Mouse (Mus musculus): ENCODE results near the gene Caly. TPM values are rescaled to one million over a fixed set of nuclear protein-coding genes. Genes with fewer than 3 reads are reported as not detected.

Caly gene
- polyA plus RNA-seq, 1 experiment from 2014 or later, result 1.6 TPM

DNA sequence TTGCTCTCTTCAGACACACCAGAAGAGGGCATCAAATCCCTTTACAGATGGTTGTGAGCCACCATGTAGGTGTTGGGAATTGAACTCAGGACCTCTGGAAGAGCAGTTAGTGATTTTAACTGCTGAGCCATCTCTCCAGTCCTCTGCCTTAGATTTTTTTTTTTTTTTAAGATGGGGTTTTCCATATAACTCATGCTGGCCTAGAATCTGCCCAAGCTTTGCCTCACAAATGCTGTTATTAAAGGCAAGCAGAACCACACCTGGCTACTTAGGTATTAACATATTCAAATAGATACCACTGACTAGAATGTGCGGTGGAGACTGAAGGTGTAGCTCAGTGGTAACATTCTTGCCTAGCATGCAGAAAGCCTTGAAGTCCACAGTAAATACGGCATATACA lies 38.1 kb upstream of the Caly start:
- Histone ChIP-seq H3K4me2 (ENCODE audit: low read depth, low read length) (no peak overlapping the region), H3K4me3 (ENCODE audit: low read depth, low read length) (no peak overlapping the region), H3K9ac (replicated peaks; ENCODE audit: low read length) (no peak overlapping the region), H3K27me3 (ENCODE audit: control insufficient read depth, insufficient read depth, low read length) (no peaks in the 10 kb centered on the region), H3K36me3 (replicated peaks; ENCODE audit: control insufficient read depth, insufficient read depth, low read depth, low read length) (no peaks in the 10 kb centered on the region), H3K4me1 (ENCODE audit: control insufficient read depth, insufficient read depth, low read length) (no peaks in the 10 kb centered on the region), H3K27ac (replicated peaks; ENCODE audit: low read depth, low read length) (no peak overlapping the region), H3K9me3 (replicated peaks; ENCODE audit: control insufficient read depth, low read length) (no peaks in the 10 kb centered on the region)
- 85% methylated on average over 2 of the region's 2 CpGs for WGBS
- ATAC-seq (replicated peaks; ENCODE audit: insufficient number of reproducible peaks, low FRiP score, low TSS enrichment, low read depth) (no peak), DNase-seq (ENCODE audit: low spot score) (no peak)

DNA sequence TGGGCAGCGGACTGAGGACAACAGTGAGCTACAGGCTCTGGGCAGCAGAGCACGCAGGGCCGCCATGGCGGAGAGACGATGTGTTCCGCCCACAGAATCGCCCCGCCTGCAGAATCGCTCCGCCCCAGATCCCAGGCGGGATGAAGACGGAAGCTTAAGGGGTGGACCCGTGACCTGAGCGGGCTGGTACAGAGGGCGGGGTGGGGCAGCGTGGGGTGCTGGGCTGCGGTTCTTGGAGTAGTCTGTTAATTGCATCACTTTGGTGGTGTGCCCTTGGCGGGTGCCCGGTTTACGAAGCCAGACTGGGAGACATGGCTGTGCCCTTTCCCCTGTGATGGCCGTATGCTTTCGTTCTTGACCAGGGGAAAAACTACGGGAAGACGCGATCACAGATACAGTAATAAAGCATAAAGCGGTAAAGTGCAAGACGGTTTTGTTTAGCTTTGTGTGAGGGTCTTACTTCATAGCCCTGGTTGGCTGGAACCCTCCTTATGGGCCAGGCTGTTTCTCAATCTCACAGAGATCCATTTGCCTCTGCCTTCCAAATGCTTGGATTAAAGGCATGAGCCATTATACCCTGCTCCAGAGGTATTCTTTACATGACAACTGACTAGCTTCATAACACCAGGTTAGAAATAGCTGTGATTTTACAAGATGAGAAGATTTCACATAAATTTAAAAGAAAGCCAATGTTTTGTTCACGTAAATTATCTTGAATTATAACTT lies 34.1 kb upstream of the Caly start, which contains the start of gene Echs1:
TSS of gene Echs1 (minus strand) at position 148 of the 726 bp plus-strand sequence.
- peak within 1 kb of the TSS; percentile 36 for H3K27ac ChIP-seq (replicated peaks; ENCODE audit: low read depth, low read length)
- H3K4me1 ChIP-seq (ENCODE audit: control insufficient read depth, insufficient read depth, low read length), result no peaks in the 10 kb centered on the region
- peak within 1 kb of the TSS; percentile 57 for H3K4me3 ChIP-seq (ENCODE audit: low read depth, low read length)
- peak; percentile 94 for ATAC-seq (replicated peaks; ENCODE audit: insufficient number of reproducible peaks, low FRiP score, low TSS enrichment, low read depth)
- no peaks in the 10 kb centered on the region for H3K36me3 ChIP-seq (replicated peaks; ENCODE audit: control insufficient read depth, insufficient read depth, low read depth, low read length)
- H3K27me3 ChIP-seq (ENCODE audit: control insufficient read depth, insufficient read depth, low read length), result no peaks in the 10 kb centered on the region
- peak within 1 kb of the TSS; percentile 74 for H3K9ac ChIP-seq (replicated peaks; ENCODE audit: low read length)
- peak within 1 kb of the TSS; percentile 67 for H3K4me2 ChIP-seq (ENCODE audit: low read depth, low read length)
- H3K9me3 ChIP-seq (replicated peaks; ENCODE audit: control insufficient read depth, low read length), result no peaks in the 10 kb centered on the region
- 4% methylated on average over 28 of the region's 28 CpGs for WGBS
- peak; percentile 89 for DNase-seq (ENCODE audit: low spot score)

GRCm38 (mm10) chr7:140115583-140116328 lies 33.4 kb upstream of the Caly start, which contains the start of gene Paox:
Paox (plus strand) TSS chr7:140115799.
- Histone ChIP-seq H3K4me2 (ENCODE audit: low read depth, low read length) (peak within 1 kb of the TSS; percentile 67), H3K27me3 (ENCODE audit: control insufficient read depth, insufficient read depth, low read length) (no peaks in the 10 kb centered on the region), H3K9ac (replicated peaks; ENCODE audit: low read length) (peak within 1 kb of the TSS; percentile 74), H3K27ac (replicated peaks; ENCODE audit: low read depth, low read length) (peak within 1 kb of the TSS; percentile 36), H3K36me3 (replicated peaks; ENCODE audit: control insufficient read depth, insufficient read depth, low read depth, low read length) (peaks cover 2% of the 10 kb centered on the region; the same call in 1 of the 2 replicates), H3K4me1 (ENCODE audit: control insufficient read depth, insufficient read depth, low read length) (no peaks in the 10 kb centered on the region), H3K9me3 (replicated peaks; ENCODE audit: control insufficient read depth, low read length) (no peaks in the 10 kb centered on the region), H3K4me3 (ENCODE audit: low read depth, low read length) (peak within 1 kb of the TSS; percentile 57)
- 3% methylated on average over 23 of the region's 23 CpGs for WGBS
- DNase-seq (ENCODE audit: low spot score) (peak; percentile 59), ATAC-seq (replicated peaks; ENCODE audit: insufficient number of reproducible peaks, low FRiP score, low TSS enrichment, low read depth) (peak; percentile 61; the same call in 1 of the 2 replicates)

DNA sequence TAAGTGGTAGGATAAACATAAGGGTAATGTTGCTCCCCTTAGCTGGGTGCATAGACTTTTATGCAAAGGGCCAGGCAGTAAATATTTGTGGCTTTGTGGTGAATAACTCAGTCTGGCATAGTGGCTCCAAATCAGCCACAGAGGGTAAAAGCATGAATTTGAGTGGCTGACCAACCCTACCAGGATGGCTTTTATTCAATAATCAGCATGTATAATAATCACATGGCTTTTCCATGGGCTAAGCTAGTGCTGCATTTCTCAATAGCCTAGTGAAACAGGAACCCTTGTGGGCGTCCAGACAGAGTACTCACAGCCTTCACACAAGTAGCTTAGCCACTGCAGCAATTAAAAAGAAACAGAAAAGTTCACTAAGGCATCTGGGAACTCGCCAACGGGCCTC lies 29.6 kb upstream of the Caly start:
- Histone ChIP-seq H3K27me3 (ENCODE audit: control insufficient read depth, insufficient read depth, low read length) (no peaks in the 10 kb centered on the region), H3K9me3 (replicated peaks; ENCODE audit: control insufficient read depth, low read length) (no peaks in the 10 kb centered on the region), H3K4me2 (ENCODE audit: low read depth, low read length) (no peak overlapping the region), H3K9ac (replicated peaks; ENCODE audit: low read length) (no peak overlapping the region), H3K27ac (replicated peaks; ENCODE audit: low read depth, low read length) (no peak overlapping the region), H3K4me3 (ENCODE audit: low read depth, low read length) (no peak overlapping the region), H3K36me3 (replicated peaks; ENCODE audit: control insufficient read depth, insufficient read depth, low read depth, low read length) (peaks cover 10% of the 10 kb centered on the region), H3K4me1 (ENCODE audit: control insufficient read depth, insufficient read depth, low read length) (no peaks in the 10 kb centered on the region)
- no peak for DNase-seq (ENCODE audit: low spot score)
- 70% methylated on average over 3 of the region's 3 CpGs for WGBS
- ATAC-seq (replicated peaks; ENCODE audit: insufficient number of reproducible peaks, low FRiP score, low TSS enrichment, low read depth), result no peak

DNA sequence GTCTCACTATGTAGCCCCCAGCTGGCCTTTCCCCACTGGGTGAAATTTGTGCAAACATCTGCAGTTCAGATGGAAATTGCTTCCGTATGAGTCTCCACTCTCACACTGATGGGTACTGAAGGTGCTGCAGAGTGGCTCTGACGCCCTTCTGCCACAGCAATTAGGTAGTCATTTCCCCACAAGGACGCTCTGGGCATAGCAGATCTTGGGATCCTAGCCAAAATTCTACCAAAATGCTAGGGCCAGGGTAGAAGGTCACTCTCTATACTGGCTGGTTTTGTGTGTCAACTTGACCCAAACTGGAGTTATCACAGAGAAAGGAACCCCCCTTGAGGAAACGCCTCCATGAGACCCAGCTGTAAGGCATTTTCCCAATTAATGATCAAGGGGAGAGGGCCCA lies 21.7 kb upstream of the Caly start:
- no peaks in the 10 kb centered on the region for H3K9me3 ChIP-seq (replicated peaks; ENCODE audit: control insufficient read depth, low read length)
- no peak overlapping the region for H3K27ac ChIP-seq (replicated peaks; ENCODE audit: low read depth, low read length)
- no peaks in the 10 kb centered on the region; the same call in 1 of the 2 replicates for H3K36me3 ChIP-seq (replicated peaks; ENCODE audit: control insufficient read depth, insufficient read depth, low read depth, low read length)
- H3K4me1 ChIP-seq (ENCODE audit: control insufficient read depth, insufficient read depth, low read length), result no peaks in the 10 kb centered on the region
- no peak for DNase-seq (ENCODE audit: low spot score)
- 62% methylated on average over 4 of the region's 4 CpGs for WGBS
- H3K9ac ChIP-seq (replicated peaks; ENCODE audit: low read length), result no peak overlapping the region
- H3K27me3 ChIP-seq (ENCODE audit: control insufficient read depth, insufficient read depth, low read length), result no peaks in the 10 kb centered on the region
- H3K4me2 ChIP-seq (ENCODE audit: low read depth, low read length), result no peak overlapping the region
- no peak for ATAC-seq (replicated peaks; ENCODE audit: insufficient number of reproducible peaks, low FRiP score, low TSS enrichment, low read depth)
- no peak overlapping the region for H3K4me3 ChIP-seq (ENCODE audit: low read depth, low read length)

GRCm38 (mm10) chr7:140101993-140102860 lies 19.9 kb upstream of the Caly start, which contains the start of gene Fuom:
Fuom (minus strand) TSS chr7:140102441.
- peak within 1 kb of the TSS; percentile 64 for H3K9ac ChIP-seq (replicated peaks; ENCODE audit: low read length)
- peak within 1 kb of the TSS; percentile 36 for H3K4me3 ChIP-seq (ENCODE audit: low read depth, low read length)
- H3K4me2 ChIP-seq (ENCODE audit: low read depth, low read length), result peak within 1 kb of the TSS; percentile 78
- peak; percentile 85 for ATAC-seq (replicated peaks; ENCODE audit: insufficient number of reproducible peaks, low FRiP score, low TSS enrichment, low read depth)
- 2% methylated on average over 30 of the region's 30 CpGs for WGBS
- no peaks in the 10 kb centered on the region for H3K4me1 ChIP-seq (ENCODE audit: control insufficient read depth, insufficient read depth, low read length)
- no peaks in the 10 kb centered on the region for H3K27me3 ChIP-seq (ENCODE audit: control insufficient read depth, insufficient read depth, low read length)
- H3K36me3 ChIP-seq (replicated peaks; ENCODE audit: control insufficient read depth, insufficient read depth, low read depth, low read length), result no peaks in the 10 kb centered on the region
- no peaks in the 10 kb centered on the region for H3K9me3 ChIP-seq (replicated peaks; ENCODE audit: control insufficient read depth, low read length)
- no peak within 1 kb of the TSS for H3K27ac ChIP-seq (replicated peaks; ENCODE audit: low read depth, low read length)
- DNase-seq (ENCODE audit: low spot score), result peak; percentile 82

DNA sequence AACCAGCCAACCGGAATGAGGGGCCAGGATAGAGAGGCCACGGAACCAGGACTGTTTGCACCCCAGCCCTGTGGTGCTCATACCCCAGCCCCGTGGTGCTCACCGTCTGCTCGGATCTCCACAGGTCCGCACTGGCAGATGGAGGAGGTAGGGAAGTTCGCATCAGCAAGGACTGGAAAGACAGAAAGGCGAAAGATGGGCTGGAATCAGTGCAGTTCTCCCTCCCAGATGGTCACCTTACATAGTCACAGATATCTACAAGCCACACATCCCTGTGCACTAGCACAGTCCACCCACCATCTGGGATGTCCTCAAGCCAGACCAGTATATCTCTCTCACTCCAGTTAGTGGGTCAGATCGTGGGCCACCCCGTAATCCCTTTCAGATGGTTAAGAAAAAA lies 19.1 kb upstream of the Caly start:
- DNase-seq (ENCODE audit: low spot score) (no peak), ATAC-seq (replicated peaks; ENCODE audit: insufficient number of reproducible peaks, low FRiP score, low TSS enrichment, low read depth) (no peak)
- WGBS, result 75% methylated on average over 10 of the region's 10 CpGs
- Histone ChIP-seq H3K36me3 (replicated peaks; ENCODE audit: control insufficient read depth, insufficient read depth, low read depth, low read length) (no peaks in the 10 kb centered on the region), H3K4me2 (ENCODE audit: low read depth, low read length) (peak overlapping the region; percentile 78), H3K27me3 (ENCODE audit: control insufficient read depth, insufficient read depth, low read length) (no peaks in the 10 kb centered on the region), H3K9ac (replicated peaks; ENCODE audit: low read length) (peak overlapping the region; percentile 64), H3K4me1 (ENCODE audit: control insufficient read depth, insufficient read depth, low read length) (no peaks in the 10 kb centered on the region), H3K4me3 (ENCODE audit: low read depth, low read length) (peak overlapping the region; percentile 36; the same call in 1 of the 2 replicates), H3K9me3 (replicated peaks; ENCODE audit: control insufficient read depth, low read length) (no peaks in the 10 kb centered on the region), H3K27ac (replicated peaks; ENCODE audit: low read depth, low read length) (no peak overlapping the region)

Data from embryonic facial prominence, embryonic 11.5 days (tissue).